Mouse (Mus musculus) CD4-positive helper T cell, adult 2 months (primary cell): ENCODE measurements around the gene Pitpnm2.

Experiments used
- DNase-seq: peaks from one replicate; pipeline ENCODE4 v3.0.0-alpha.2; 2012; ENCODE audit warnings: low read depth, missing footprints, low spot score

Pitpnm2 gene

GRCm38 (mm10) chr5:124182097-124182496 lies 67.5 kb downstream of the Pitpnm2 start:
- no peak for DNase-seq

- DNase-seq = no peak
Measured at GRCm38 (mm10) chr5:124180500-124181167, 68.9 kb downstream of the Pitpnm2 start.

GRCm38 (mm10) chr5:124179411-124179810 lies 70.1 kb downstream of the Pitpnm2 start:
- DNase-seq = no peak

GRCm38 (mm10) chr5:124176726-124177132 lies 72.8 kb downstream of the Pitpnm2 start:
- no peak for DNase-seq

- DNase-seq = no peak
Measured at GRCm38 (mm10) chr5:124175138-124175537, 74.4 kb downstream of the Pitpnm2 start.

- no peak for DNase-seq
Measured at GRCm38 (mm10) chr5:124173012-124173985, 76.3 kb downstream of the Pitpnm2 start.

- no peak for DNase-seq
Measured at GRCm38 (mm10) chr5:124172246-124172645, 77.3 kb downstream of the Pitpnm2 start.

GRCm38 (mm10) chr5:124171781-124172180 lies 77.8 kb downstream of the Pitpnm2 start:
- DNase-seq = no peak

- DNase-seq = no peak
Measured at GRCm38 (mm10) chr5:124169224-124169621, 80.3 kb downstream of the Pitpnm2 start.

- DNase-seq = no peak
Measured at GRCm38 (mm10) chr5:124168428-124169223, 80.9 kb downstream of the Pitpnm2 start.

GRCm38 (mm10) chr5:124167621-124168020 lies 81.9 kb downstream of the Pitpnm2 start:
- no peak for DNase-seq

GRCm38 (mm10) chr5:124166741-124167140 lies 82.8 kb downstream of the Pitpnm2 start:
- DNase-seq = no peak

- peak; percentile 38 for DNase-seq
Measured at GRCm38 (mm10) chr5:124165622-124166570, 83.7 kb downstream of the Pitpnm2 start.

GRCm38 (mm10) chr5:124163445-124163844 lies 86.1 kb downstream of the Pitpnm2 start:
- DNase-seq = no peak

GRCm38 (mm10) chr5:124162577-124162976 lies 87.0 kb downstream of the Pitpnm2 start:
- peak; percentile 72 for DNase-seq

- DNase-seq = no peak
Measured at GRCm38 (mm10) chr5:124161831-124162230, 87.7 kb downstream of the Pitpnm2 start.

GRCm38 (mm10) chr5:124159453-124159852 lies 90.1 kb downstream of the Pitpnm2 start:
- no peak for DNase-seq

- no peak for DNase-seq
Measured at GRCm38 (mm10) chr5:124158305-124158704, 91.3 kb downstream of the Pitpnm2 start.

- DNase-seq = no peak
Measured at GRCm38 (mm10) chr5:124155943-124156342, 93.6 kb downstream of the Pitpnm2 start.

GRCm38 (mm10) chr5:124152734-124153133 lies 96.8 kb downstream of the Pitpnm2 start:
- DNase-seq = no peak

- DNase-seq = no peak
Measured at GRCm38 (mm10) chr5:124150895-124151294, 98.7 kb downstream of the Pitpnm2 start.
